In the genomic region with DNA sequence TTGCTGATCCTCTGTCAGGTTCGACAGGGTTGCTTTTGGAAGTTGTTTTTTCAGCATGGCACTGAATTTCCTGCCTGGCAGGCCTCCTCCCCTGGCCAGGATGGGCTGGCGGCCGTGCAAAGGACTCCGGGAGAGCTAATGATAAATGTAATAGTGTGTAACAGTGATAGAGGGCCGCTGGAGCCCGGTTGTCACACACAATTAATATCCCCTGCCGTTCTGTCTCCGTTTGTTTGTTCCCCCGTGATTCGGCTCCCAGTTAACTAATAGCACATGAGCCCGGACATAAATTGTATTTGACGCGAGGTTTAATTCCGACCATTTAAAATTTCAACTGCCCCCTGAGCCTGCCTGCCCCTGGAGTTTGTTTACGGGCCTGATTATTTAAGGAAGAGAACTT, we compare ENCODE assay signal across 11 mouse cellular contexts. TPM values are rescaled to one million over a fixed set of nuclear protein-coding genes. Genes with fewer than 3 reads are reported as not detected.
DNase-seq lines count a peak whose midpoint lies in the region; ATAC-seq and TF ChIP-seq lines count a peak whose summit lies in the region.
"Had no signal": no experiment of that assay in that cellular context is flagged by ENCODE, and none has a peak within 500 bp of the region (broad histone marks: within the 10 kb centered on the region; RNA-seq: fewer than 3 reads in every experiment).

No protein-coding gene starts in this region.

- no peak for DNase-seq in heart, postnatal 14 days
- DNase-seq in embryonic facial prominence, embryonic 14.5 days (ENCODE audit: low spot score) = peak; percentile 40
- no peak for DNase-seq in hindbrain, embryonic 11.5 days (ENCODE audit: low spot score)
- DNase-seq in midbrain, postnatal 0 days (ENCODE audit: low spot score) = no peak
- no peak for DNase-seq in ovary, postnatal 14 days (ENCODE audit: low spot score)
- no peak for DNase-seq in yolk sac, embryonic 10.5 days (ENCODE audit: low spot score)
- DNase-seq in frontal cortex, adult 2 months (ENCODE audit: extremely low spot score in 1 of 2, low spot score in 1 of 2) = no peak
- DNase-seq: liver; lung, postnatal 4 days had no signal

- H3K4me3 ChIP-seq in heart, embryonic 15.5 days = no peak overlapping the region
- no peak overlapping the region for H3K4me3 ChIP-seq in embryonic facial prominence, embryonic 14.5 days (ENCODE audit: low read depth, low read length)
- no peak overlapping the region for H3K4me3 ChIP-seq in hindbrain, embryonic 11.5 days (ENCODE audit: low read depth, low read length)
- no peak overlapping the region for H3K4me3 ChIP-seq in midbrain, postnatal 0 days (ENCODE audit: low read depth, low read length)

- no peak for ATAC-seq in heart, embryonic 15.5 days (replicated peaks; ENCODE audit: insufficient number of reproducible peaks, insufficient read depth, low FRiP score, low read depth)
- peak; percentile 35; the same call in 1 of the 2 replicates for ATAC-seq in embryonic facial prominence, embryonic 14.5 days (ENCODE audit: low read depth)
- ATAC-seq in hindbrain, embryonic 11.5 days (ENCODE audit: low FRiP score) = no peak
- ATAC-seq in midbrain, postnatal 0 days (ENCODE audit: low FRiP score) = no peak

- no peak for TF ChIP-seq CTCF in midbrain, postnatal 0 days (IDR thresholded peaks at IDR 0.05)

- no peak overlapping the region for H3K9ac ChIP-seq in heart, embryonic 15.5 days
- H3K9ac ChIP-seq in embryonic facial prominence, embryonic 14.5 days (ENCODE audit: low read depth, low read length) = no peak overlapping the region
- no peak overlapping the region for H3K9ac ChIP-seq in hindbrain, embryonic 11.5 days (ENCODE audit: low read depth, low read length)
- no peak overlapping the region for H3K9ac ChIP-seq in midbrain, postnatal 0 days (replicated peaks; ENCODE audit: low read length, poor library complexity, severe bottlenecking)

- intact Hi-C loops in heart, postnatal 14 days (cut with DNase I) = no loop called here

- H3K27ac ChIP-seq in heart, embryonic 15.5 days = 0 out of 2 replicates have a peak overlapping the region, but pooled peaks have one; percentile 9
- H3K27ac ChIP-seq in embryonic facial prominence, embryonic 14.5 days (replicated peaks; ENCODE audit: low read depth, low read length) = no peak overlapping the region
- H3K27ac ChIP-seq in hindbrain, embryonic 11.5 days (ENCODE audit: low read depth, low read length) = peak overlapping the region; percentile 60
- H3K27ac ChIP-seq in midbrain, postnatal 0 days (ENCODE audit: low read depth, low read length) = peak overlapping the region; percentile 51

- no peaks in the 10 kb centered on the region for H3K27me3 ChIP-seq in heart, embryonic 15.5 days
- 0 out of 2 replicates have a peak, but pooled peaks cover 3% of the 10 kb centered on the region for H3K27me3 ChIP-seq in embryonic facial prominence, embryonic 14.5 days (replicated peaks; ENCODE audit: control insufficient read depth, insufficient read depth, low read length)
- H3K27me3 ChIP-seq in hindbrain, embryonic 11.5 days (ENCODE audit: control insufficient read depth, insufficient read depth, low read length) = peaks cover 18% of the 10 kb centered on the region
- no peaks in the 10 kb centered on the region for H3K27me3 ChIP-seq in midbrain, postnatal 0 days (ENCODE audit: insufficient read depth, low read length)

- H3K4me1 ChIP-seq in heart, embryonic 15.5 days (replicated peaks) = 0 out of 2 replicates have a peak, but pooled peaks cover 8% of the 10 kb centered on the region
- H3K4me1 ChIP-seq in embryonic facial prominence, embryonic 14.5 days (ENCODE audit: control insufficient read depth, insufficient read depth, low read length) = peaks cover 5% of the 10 kb centered on the region
- peaks cover 15% of the 10 kb centered on the region for H3K4me1 ChIP-seq in hindbrain, embryonic 11.5 days (replicated peaks; ENCODE audit: control insufficient read depth, insufficient read depth, low read length)
- H3K4me1 ChIP-seq in midbrain, postnatal 0 days (ENCODE audit: insufficient read depth, low read length) = peaks cover 13% of the 10 kb centered on the region; the same call in 1 of the 2 replicates

- no peaks in the 10 kb centered on the region for H3K9me3 ChIP-seq in heart, embryonic 15.5 days (replicated peaks)
- no peaks in the 10 kb centered on the region for H3K9me3 ChIP-seq in embryonic facial prominence, embryonic 14.5 days (ENCODE audit: control insufficient read depth, low read length)
- H3K9me3 ChIP-seq in hindbrain, embryonic 11.5 days (ENCODE audit: control insufficient read depth, low read length) = no peaks in the 10 kb centered on the region
- no peaks in the 10 kb centered on the region for H3K9me3 ChIP-seq in midbrain, postnatal 0 days (ENCODE audit: low read length)

- WGBS in heart, embryonic 15.5 days = 59% methylated on average over 15 of the region's 15 CpGs
- 29% methylated on average over 15 of the region's 15 CpGs for WGBS in embryonic facial prominence, embryonic 14.5 days
- 37% methylated on average over 15 of the region's 15 CpGs for WGBS in hindbrain, embryonic 11.5 days
- WGBS in midbrain, postnatal 0 days = 21% methylated on average over 15 of the region's 15 CpGs

- no peak overlapping the region for H3K4me2 ChIP-seq in heart, embryonic 15.5 days
- no peak overlapping the region for H3K4me2 ChIP-seq in embryonic facial prominence, embryonic 14.5 days (ENCODE audit: low read depth, low read length)
- no peak overlapping the region for H3K4me2 ChIP-seq in hindbrain, embryonic 11.5 days (replicated peaks; ENCODE audit: low read depth, low read length)
- no peak overlapping the region for H3K4me2 ChIP-seq in midbrain, postnatal 0 days (ENCODE audit: low read depth, low read length, poor library complexity, severe bottlenecking)

- H3K36me3 ChIP-seq in heart, embryonic 15.5 days = peaks cover 88% of the 10 kb centered on the region
- H3K36me3 ChIP-seq in embryonic facial prominence, embryonic 14.5 days (ENCODE audit: control insufficient read depth, insufficient read depth, low read length) = peaks cover 63% of the 10 kb centered on the region
- H3K36me3 ChIP-seq in hindbrain, embryonic 11.5 days (ENCODE audit: control insufficient read depth, insufficient read depth, low read length) = peaks cover 6% of the 10 kb centered on the region; the same call in 1 of the 2 replicates
- peaks cover 33% of the 10 kb centered on the region for H3K36me3 ChIP-seq in midbrain, postnatal 0 days (ENCODE audit: insufficient read depth, low read length)

RNA-seq across cellular contexts. Expression of a gene that starts 38.5 kb away (rescaled TPM):
- 3.0 and 3.3 TPM in 2 replicates for polyA plus RNA-seq in heart, embryonic 15.5 days (2015; fragmentation: Nextera tagmentation; extraction: Ambion mirVana)
- total RNA-seq in heart, postnatal 14 days (2021) = 1 to 10 TPM in 1 of 2 experiments, under 1 TPM in 1; 0.98 to 1.1 TPM
- 1.5 and 1.8 TPM in 2 replicates for polyA plus RNA-seq in embryonic facial prominence, embryonic 14.5 days (2014; fragmentation: Nextera tagmentation; extraction: Ambion mirVana)
- polyA plus RNA-seq in hindbrain, embryonic 11.5 days (2014; fragmentation: Nextera tagmentation; extraction: Ambion mirVana) = 7.6 and 8.6 TPM in 2 replicates
- 3.4 and 3.6 TPM in 2 replicates for total RNA-seq in midbrain, postnatal 0 days (2014; rRNA removed)
- 3.8 and 5.1 TPM in 2 replicates for polyA plus RNA-seq in midbrain, postnatal 0 days (2015; fragmentation: Nextera tagmentation; extraction: Ambion mirVana)
- 7.0 and 8.6 TPM in 2 replicates for polyA plus RNA-seq in frontal cortex, adult 2 months (2012; rRNA removed)
- polyA plus RNA-seq: C2C12 had no signal
